Mouse (Mus musculus) WW6 (cell line): ENCODE data around the gene Hspa1b.
A peak's percentile ranks its signal among the peaks of the same experiment; 100 is the strongest.
"Not testable (repeated sequence)": the region's sequence is repeated elsewhere in the genome, so short reads cannot be mapped to it uniquely, and the experiment has no call there.

Experiments used
- DNase-seq: peaks from one replicate; pipeline ENCODE4 v3.0.0-alpha.2; 2013; ENCODE audit warnings: low read depth, low spot score

The Hspa1b gene

DNA sequence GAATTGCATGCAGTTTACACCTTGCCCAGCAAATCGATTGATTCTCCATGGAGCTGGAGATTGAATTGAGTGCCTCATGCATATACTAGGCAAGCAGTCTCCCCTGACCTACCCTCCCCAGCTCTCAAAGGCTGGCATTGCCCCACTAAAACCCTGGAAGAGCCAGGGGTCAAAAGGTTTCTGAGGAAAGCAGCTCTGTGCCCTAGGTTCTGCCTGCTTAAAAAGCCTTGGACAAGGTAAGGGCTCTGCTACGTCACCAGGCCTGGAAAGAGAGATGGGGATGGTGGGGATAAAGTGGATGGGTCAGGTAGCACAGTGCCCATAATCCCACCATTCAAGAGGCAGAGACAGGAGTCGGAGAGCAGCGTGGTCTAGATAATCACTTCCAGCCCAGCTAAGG is 4.2 kb downstream of the Hspa1b start:
- no peak for DNase-seq

DNA sequence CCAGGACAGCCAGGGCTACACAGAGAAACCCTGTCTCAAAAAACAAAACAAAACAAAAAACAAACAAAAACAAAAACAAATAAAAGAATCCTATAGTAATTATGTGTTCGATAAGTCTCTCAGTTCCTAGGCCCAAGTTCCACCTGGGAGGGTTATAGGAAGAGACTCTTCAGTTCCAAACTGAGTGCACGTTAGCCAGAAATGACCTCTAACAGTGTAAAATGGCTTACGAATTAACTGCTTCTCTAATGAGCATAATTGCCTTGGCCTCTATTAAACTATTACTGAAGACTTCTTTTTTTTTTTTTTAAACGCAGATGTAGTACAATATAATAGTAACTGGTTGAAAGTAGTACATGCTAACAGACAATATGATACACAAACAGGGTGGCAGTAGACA is 5.1 kb downstream of the Hspa1b start:
- DNase-seq: no peak

DNA sequence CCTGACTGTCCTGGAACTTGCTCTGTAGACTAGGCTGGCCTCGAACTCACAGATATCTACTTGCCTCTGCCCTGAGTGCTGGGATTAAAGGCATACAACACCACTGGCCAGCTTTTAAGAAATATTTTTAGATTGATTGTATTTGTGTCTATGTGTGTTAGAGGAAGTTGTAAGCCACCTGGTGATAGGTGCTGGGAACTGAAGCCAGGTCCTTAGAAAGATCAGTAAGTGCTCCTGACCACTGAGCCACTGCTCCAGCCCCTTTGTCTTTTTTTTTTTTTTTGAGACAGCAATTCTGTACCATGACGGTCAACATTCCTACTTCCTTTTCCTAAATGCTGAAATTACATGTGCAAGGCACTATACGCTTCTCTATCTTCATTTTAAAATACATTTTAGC is 5.8 kb downstream of the Hspa1b start:
- DNase-seq: no peak

DNA sequence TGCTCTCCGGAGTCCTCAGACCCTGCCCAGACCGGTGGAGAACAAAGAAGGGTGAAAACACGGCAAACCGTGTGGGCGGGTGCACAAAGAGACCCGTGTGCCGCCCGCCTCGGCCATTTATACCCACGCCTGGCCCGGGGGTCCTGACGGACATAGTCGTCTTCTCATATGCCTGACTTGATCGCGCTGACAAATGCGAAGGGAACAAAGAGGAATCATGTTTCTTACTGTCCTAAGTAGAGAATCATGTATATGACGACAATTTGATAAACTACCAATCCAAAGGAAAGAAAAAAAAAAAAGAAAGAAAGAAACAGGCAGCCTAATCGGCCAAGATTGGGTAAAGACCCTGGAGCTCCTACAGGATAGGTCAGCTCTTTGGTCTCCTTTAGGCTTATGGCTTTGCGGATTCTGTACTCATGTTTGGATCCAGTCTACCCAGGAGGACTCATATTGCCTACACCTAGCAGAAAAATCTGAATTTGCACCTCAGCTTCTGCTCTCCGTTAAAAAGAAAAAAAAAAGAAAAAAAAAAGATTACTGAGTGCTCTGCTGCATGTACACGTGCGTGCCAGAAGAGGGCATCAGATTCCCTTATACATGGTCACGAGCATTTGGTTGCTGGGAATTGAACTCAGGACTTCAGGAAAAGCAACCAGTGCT is 6.5 kb downstream of the Hspa1b start:
- no peak for DNase-seq

DNA sequence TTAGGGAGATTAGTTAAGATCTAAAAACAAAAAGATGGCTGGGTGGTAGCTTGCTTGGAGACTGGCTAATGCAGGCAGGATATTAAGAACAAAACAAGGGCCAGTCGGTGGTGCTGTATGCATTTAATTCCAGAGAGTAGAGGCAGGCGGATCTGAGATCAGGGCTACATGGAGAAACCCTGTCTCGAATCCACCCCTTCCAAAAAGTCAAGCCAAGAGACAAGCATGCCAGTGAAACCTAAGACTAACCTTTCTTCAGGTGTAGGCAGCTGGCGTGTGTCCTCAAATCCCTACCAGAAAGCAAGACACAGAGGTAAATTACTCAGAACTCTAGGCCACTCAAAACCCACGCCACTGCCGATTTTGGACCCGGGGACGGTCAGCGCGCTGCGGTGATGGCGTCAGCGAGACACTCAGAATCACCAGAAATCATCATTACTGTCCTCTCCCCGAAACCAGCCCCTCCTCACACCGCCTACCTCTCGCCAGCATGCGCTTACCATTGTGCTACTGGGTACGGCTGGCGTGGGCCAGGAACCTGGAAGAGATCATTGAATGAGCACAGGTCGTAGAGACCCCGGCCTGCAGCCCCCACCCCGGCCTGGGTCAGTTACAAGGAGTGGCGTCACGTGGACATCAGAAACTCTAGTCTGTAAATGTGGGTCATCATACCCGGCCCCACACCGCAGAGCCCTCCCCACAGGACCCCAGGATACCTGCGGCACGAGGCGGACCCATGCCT is 7.2 kb downstream of the Hspa1b start:
- no peak for DNase-seq

DNA sequence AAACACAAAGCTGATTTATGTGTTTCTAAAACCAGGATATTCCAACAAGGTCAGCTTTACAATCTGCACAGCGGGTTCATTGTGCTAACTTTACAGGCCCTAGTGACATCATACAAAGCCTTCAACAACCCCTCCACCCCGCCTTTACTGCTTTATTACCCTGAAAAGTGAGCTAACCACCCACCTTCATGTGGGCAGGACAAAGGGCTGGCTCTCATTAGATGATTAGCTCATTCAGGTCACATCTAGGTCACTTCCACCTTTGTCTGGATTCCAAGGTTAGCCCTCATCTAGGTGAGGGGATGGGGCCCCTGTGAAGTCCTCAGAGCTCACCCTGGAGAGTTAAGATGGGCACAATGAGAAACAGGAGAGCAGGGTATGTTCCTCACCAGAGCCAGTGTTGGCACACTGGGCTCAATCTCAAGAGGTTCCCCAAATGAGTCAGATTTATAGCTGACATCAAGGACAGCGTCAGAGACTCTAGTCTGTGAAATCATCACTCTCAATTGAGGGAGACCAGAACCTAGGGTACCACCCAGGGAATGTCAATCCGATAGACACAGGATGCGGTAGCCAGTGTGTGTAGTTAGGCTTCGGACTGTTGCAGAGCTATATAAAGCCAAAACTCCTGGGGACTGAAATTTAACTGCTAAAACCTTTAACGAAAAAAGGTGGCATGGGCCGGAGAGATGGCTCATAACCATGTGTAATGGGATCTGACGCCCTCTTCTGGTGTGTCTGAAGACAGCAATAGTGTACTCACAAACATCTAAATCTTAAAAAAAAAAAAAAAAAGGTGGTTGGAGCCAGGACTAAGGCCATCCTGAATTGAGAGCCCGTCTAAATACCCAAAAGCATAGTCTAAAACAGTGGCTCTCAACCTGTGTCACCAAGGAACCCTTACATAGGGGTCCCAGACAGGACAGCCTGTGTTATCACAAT is 8.3 kb downstream of the Hspa1b start:
- DNase-seq: no peak

DNA sequence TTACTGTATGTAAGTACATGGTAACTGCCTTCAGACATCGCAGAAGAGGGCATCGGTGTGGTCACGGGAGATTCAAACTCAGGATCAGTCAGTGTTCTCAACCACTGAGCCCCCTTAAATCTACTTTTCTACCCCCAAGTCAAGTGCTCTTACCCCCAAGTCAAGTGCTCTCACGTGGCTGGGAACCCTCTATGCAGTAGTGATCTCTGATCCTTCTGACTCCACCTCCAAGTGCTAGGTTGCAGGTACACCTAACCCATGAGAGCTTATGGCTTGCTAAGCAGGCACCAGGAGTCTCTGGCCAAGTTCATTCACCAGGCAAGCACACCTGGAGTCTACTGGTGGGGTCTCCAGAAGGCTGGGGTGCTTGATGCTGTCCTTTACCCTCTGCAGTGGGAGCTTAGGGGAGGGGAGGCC is 9.5 kb downstream of the Hspa1b start:
- DNase-seq: no peak

DNA sequence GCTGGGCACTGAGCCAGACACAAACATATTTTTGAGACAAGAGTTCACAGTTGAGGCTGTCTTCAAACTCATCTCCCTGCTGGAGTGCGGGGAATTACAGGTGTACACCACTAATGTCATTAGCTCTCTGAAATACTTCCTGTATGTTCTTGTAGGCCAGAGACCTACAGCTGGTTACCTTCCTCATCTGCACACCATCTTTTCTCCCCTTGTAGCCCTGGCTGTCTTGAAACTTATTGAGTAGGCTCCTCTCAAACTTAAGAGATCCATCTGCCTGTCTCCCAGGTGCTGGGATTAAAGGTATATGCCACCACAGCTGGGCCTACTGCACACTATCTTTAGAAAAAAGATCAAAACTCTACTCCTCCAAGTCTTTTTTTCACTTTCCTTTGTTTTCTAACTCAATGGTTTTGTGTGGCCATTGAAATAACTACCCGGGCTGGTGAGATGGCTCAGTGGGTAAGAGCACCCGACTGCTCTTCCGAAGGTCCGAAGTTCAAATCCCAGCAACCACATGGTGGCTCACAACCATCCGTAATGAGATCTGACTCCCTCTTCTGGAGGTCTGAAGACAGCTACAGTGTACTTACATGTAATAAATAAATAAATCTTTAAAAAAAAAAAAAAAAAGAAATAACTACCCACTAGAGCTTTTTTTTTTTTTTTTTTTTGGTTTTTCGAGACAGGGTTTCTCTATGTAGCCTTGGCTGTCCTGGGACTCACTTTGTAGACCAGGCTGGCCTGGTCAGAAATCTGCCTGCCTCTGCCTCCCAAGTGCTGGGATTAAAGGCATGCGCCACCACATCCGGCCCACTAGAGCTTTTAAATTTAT is 10.1 kb downstream of the Hspa1b start:
- DNase-seq: not testable (repeated sequence)

DNA sequence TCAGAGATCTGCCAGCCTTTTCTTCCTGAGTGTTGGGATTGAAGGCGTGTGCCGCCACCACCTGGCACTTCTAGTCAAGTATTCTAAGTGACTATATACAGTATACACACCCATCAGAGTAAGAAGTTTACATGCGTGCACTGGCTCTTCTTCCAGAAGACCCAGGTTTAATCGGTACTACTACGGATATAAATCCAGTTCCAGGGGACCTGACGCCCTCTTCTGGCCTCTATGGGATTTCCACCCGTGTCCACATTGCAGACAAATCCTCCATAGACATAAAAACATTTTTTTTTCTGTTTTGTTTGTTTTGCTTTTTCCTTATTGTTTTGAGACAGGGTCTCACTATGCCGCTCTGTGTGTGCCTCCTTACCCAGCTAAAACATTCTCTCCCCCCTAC is 11.4 kb downstream of the Hspa1b start:
- no peak for DNase-seq

DNA sequence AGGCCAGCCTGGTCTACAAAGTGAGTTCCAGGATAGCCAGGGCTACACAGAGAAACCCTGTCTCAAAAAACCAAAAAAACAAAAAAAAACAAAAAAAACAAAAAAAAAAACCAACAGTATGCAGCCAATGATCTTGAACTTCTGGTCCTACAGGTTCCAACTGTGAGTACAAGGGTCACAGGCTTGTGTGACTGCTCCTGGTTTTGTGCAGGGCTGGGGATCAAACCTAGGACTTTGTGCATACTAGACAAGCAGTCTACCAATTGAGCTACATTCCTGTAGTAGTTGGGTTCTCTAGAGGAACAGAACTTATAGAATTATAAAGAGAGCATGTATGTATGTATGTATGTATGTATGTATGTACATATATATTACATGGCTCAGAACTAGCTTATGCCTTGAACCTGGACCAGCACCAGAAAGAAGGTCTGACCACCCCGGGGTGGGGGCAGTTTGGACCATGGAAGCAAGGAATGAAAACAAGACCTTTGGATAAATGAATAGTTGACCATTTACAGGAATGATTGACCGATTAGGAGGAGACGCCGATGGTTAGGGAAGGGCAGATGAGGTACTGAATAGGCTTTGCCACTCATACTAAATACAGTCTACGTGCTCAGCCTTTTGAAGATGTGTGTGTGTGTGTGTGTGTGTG is 12.4 kb downstream of the Hspa1b start:
- DNase-seq: no peak

DNA sequence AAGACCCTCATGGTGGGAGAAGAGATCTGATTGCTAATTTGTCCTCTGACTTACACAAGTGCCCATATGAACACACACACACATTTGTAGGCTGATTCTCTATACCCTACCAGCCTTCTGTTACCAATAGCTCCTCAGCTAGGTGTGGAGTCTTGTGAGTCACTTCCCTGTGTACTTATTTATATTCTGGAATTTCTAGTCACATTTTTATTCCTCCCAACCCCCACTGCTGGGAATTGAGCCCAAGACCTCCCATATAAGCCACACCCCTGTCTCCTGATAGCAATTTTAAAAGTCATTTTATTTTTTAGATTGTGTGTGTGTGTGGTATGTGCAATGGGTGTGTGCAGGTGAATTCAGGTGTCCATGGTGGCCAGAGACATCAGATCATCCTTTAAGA is 14.7 kb downstream of the Hspa1b start:
- DNase-seq: no peak

DNA sequence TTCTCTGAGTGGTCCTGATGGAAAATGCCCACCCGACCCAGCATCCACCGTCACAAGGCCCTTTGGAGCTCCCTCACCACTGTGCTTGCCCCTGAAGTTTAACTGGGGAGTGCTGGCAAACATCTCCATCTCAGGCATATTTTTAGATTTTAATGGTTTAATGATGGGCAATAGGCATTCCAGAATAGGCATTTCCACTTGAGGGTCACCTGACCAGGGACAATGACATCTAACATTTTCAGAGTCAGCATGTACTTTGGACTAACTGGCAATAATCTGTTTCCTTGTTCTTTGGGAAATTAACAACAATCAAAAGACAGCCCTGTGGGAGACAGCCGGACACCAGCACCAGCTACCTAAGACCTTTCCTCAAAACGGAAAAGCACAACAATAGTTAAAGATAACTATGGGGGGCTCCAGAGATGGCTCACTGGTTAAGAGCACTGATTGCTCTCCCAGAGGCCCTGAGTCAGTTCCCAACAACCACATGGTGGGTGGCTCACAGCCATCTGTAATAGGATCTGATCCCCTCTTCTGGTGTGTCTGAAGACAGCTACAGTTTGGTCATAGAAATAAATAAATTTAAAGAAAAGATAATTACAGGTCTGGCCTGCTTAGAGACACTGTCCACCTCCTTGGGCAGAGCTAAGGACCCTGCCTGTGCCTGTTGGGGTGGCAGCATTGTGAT is 15.8 kb downstream of the Hspa1b start:
- no peak for DNase-seq

DNA sequence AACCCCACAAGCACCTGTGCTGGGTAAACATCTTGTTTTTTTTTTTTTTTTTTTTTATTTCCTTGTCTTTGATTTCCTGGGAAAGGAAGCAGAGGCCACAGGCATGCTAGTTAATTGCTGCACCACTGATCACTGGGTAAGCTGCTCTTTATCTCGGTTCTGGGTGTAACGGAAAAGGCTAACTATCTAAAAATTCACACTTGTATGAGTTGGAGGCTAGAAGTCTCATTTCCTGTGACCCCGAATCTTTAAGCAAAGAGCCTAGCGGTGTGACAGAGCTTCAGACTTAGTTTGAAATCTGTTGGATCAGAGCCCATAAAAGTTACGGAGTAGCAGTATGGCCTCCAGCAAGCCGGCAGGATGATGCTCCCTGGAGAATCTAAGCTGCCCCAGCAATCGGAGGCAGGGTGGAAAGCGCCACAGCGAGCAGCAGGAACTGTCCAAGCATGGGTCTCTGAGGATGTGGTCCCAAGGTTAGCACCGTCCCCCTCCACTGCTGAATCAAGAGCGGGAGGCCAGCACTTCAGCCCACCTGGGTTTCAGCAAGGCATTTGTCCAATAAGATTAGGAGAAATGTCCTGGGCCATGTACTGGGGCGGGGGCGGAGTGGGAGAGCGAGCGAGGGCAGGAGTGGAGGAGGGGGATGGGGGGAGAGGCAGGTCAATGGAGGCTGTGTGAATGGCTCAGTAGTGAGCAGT is 17.5 kb downstream of the Hspa1b start:
- no peak for DNase-seq

DNA sequence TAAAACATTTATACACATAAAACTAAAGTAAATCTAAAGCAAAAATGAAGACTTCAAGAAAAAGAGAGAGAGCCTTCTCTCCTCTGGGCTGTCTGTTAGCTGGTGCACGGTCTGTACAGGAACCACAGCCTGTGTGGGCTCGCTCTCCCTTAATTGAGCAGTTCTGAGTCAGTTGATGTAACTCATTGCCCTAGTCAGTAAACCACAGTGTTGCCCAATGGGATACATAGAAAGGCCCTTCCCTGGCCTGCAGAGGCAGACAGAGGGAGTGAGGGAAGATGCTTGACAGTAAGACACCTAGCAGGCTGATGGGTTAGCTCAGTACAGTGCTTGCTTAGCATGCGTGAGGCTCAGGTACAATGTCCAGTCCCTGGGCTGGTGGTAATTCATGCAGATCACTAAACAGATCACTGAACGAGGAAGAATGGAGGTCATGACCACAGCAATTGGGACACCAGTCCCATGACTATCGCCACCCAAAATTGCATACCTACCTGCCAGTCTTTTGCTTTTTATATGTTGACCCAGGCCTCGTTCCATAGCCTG is 21.0 kb downstream of the Hspa1b start:
- DNase-seq: no peak

DNA sequence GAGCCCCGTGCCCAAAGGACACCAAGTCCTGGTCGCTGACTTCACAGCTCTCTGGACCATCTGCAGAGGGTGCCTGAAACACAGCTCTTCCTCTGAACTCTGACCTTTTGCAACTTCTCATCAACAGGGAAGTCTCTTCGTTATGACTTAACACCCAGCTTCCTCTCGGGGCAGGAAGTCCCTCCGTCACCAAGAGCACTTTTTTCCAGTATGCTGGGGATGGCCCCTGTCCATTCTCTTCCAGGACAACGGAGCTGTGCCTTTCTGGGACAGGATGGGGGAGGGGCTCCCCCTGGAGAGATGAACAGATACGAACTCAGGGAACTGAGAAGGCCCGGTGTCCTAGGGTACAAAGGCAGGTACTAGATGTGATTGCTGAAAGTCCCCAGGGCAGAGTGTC is 24.2 kb downstream of the Hspa1b start:
- DNase-seq: no peak

DNA sequence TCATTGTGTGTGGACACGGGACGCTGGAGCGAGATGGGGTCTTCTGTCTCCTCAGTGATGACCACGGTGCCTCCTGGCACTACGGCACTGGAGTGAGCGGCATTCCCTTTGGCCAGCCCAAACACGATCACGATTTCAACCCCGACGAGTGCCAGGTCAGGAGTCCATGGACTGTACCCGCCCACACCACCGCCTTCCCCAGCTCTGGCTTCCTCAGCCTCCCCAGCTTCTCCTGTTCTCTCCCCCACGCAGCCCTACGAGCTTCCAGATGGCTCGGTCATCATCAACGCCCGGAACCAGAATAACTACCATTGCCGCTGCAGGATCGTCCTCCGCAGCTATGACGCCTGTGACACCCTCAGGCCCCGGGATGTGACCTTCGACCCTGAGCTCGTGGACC is 25.0 kb downstream of the Hspa1b start:
- DNase-seq: no peak

DNA sequence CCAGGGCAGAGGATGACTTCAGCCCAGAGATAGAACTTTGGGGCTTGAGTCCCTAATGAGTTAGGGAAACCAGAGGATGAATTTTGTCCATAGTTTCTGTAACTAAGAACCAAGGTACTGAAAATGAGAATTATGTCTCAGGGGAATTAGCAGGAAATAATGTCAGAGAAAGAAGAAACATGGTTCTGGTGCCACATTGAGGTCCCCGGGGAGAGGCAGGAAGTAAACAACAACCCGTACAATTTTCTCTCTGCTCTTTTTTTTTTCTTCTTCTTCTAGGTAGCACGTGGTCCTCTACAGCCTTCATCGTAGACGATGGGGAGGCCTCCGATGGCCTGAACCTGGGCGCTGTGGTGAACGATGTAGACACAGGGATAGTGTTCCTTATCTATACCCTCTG is 26.8 kb downstream of the Hspa1b start:
- DNase-seq: no peak

DNA sequence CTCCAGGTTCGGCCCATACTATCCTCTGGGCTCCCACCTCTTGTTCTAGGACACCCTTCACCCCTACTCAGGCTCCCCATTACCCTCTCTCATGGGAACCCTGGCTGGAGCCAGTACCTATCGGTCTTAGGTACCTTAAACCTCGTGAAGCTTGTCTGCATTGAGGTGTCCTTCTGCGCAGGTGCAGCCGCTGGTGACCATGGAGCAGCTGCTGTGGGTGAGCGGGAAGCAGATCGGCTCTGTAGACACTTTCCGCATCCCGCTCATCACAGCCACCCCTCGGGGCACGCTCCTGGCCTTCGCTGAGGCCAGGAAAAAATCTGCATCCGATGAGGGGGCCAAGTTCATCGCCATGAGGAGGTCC is 27.3 kb downstream of the Hspa1b start:
- no peak for DNase-seq

DNA sequence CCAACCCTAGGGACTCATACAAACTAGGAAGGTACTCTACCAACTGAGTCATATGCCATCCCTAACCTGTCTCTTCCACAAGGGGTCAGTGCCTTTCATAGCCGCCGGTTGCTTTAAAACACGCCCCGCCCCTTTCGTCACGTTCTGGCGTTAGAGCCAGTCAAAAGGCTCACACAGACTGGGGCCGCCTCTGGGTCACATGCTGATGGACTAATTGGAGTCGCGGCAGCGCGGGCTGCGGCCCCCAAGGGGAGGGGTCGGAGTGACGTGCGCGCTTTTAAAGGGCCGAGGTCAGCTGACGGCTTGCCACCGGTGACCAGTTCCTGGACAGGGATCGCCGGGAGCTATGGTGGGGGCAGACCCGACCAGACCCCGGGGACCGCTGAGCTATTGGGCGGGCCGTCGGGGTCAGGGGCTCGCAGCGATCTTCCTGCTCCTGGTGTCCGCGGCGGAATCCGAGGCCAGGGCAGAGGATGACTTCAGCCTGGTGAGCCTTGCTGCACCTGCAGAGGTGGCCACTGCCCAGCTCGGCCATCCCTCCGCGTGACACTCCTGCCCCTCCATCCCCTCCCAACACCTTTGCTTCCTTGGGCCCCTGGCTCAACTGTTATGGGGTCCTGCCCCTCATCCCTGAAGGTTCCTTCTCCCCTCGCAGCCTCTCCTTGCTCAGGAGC is 27.8 kb downstream of the Hspa1b start, which contains the start of gene Neu1:
TSS of gene Neu1 (plus strand) at position 193 of the 674 bp plus-strand sequence.
- DNase-seq: peak; percentile 92
